Mouse (Mus musculus): ENCODE results near the gene H2afj.
A peak's percentile ranks its signal among the peaks of the same experiment; 100 is the strongest.

H2afj gene

GRCm38 (mm10) chr6:136848399-136848798, 40.4 kb downstream of the H2afj start:
- no peak for DNase-seq

GRCm38 (mm10) chr6:136848971-136849370, 40.9 kb downstream of the H2afj start:
- no peak for DNase-seq

- peak; percentile 67 for DNase-seq
These were observed 42.2 kb downstream of the H2afj start for GRCm38 (mm10) chr6:136850267-136850666.

- no peak for DNase-seq
These were observed 44.3 kb downstream of the H2afj start for GRCm38 (mm10) chr6:136852348-136852747.

- DNase-seq = no peak
These were observed 44.7 kb downstream of the H2afj start for GRCm38 (mm10) chr6:136852762-136853161.

DNA sequence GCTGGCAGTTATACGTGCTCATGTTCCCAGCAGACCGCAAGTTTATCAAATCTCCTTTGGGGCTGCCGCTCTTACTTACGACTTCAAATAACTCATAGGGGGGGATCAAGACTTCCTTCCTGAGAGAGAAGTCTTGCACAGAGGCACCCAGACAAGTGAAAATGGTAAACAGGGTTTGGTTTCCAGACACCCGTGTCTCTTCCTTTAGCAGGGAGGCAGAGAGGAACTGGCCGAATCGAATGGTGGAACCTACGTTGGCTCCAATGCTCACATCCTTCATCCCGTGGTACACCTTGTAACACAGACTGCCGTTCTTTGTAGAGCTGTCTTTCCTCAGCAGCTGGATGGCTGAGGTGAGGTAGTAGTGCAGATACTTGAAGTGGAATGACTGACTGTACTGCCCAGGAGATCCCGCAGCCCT, 46.3 kb downstream of the H2afj start:
- no peak for DNase-seq

- DNase-seq = no peak
These were observed 47.1 kb downstream of the H2afj start for GRCm38 (mm10) chr6:136855183-136855582.

DNA sequence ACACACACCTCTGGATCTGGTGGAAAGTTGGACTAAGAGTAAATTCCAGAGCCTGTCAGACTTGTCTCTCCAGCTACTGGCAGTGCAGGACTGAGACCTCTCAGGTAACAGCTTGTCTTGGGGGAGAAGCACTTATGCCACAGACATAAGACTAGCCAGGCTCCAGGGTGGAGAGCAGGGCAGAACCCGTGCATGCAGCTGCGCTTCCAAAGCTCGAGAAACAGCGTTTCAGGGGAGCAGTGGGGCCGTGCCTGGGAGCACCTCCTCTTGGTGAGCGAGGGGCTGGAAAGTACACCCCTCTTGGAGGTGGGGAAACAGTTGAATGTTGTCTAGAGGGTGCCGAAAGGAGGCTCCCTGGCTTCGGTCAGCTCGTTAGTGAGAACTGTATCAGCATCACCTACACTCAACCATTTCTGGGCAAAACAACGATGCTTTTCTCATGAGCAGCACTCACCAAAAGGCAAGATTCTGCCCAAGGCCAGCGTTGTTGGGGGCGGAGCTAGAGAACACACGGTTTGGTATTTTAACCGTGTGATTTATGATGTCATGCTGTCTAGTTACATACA, 48.1 kb downstream of the H2afj start:
- DNase-seq = peak; percentile 94

DNA sequence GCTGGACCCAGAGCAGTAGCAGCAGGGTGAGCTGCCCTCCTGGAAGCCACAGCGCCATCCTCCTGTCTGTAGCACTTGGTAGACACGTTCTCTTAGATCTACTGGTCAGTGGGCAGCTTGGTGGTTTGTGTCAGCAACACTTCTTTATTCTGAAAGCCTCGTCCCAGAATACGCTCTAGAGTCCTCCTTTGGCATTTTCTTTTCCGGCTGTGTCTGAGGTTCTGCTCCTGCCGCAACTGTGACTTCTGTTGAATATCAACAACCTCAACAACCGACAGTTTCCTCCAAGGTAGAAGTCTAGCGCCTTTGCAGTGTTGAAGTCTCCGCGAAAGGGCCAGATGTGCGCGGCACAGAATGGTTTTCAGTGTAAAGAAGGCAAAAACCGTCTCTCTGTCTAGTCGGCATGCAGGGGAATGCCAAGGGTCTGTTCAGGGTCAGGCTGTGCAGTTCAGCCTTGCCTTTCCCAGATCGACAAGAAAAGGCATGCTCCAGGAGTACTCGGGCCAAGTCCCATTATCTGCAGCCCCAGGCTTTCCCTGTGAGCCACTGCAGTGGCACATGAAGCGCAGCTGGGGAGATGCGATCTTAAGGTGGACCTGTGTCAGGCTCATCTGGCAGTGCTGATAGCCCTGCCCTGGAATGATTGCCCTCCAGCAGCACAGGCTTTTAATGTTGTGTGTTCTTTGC, 49.3 kb downstream of the H2afj start, which contains the start of gene Art4:
Gene Art4 (minus strand): TSS at position 548 of the 687 bp plus-strand sequence.
- peak; percentile 96 for DNase-seq

DNA sequence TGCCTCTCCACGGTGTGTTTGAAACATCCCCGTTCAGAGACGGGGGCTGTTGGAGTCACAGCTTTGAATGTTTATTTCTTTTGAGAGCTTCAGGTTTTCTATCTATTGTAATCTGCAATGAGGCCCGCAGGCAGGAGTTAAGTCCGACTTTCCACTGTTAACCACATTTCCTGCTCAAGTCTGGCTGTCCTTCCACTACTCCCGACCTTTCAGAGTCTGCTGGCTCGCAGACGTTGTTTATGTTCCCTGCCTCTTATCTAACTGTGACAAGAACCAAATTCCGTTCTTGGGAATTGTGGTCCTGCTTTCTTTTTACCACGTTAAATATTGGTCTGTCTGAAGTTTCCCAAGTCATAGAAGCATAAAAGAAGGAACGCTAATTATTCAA, 49.8 kb downstream of the H2afj start:
- peak; percentile 98 for DNase-seq

DNA sequence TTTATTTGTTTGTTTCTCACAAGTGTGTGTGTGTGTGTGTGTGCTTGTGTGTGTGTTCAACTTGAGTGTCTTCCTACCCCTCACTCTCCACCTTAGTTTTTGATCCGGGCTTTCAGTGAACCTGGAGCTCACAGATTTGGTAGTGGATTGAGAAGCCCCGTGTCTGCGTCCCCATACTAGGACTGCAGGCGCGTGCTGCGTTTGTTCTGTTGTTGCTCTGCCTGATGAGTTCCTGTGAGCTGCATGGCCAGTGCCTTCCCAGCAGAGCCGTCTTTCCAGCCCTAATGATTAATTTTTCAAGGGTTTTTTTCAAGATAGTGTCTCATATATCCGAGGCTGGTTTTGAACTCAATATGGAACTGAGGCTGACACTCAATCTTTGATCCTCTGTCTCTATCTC, 50.4 kb downstream of the H2afj start:
- DNase-seq = no peak
